Mouse (Mus musculus): ENCODE measurements at regions not wholly inside any gene's neighbourhood (a gene's known extent, or its start where the extent isn't known, plus 50 kb on each side); places are given as distances from the start of the nearest gene placed in this dataset.
A peak's percentile ranks its signal among the peaks of the same experiment; 100 is the strongest.

DNA sequence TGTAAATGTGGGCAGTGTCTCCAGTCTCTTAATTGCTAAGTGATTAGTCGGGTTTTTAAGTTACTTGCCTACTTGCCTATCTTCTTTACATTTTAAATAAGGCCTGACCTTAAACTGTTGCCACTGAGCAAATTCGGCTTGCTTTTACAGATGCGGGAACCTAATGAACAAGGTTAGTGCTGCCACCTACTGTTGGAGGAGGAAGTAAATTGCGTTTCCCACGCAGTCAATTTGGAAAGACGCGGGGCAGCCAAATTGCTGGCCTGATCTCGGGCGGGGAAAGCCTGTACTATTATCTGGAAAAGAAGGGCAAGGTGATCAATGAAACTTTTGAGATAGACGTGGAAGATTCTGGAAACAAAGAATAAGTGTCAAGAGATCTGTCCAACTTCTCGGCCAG lies 79.5 kb upstream of the Slc38a4 start:
- DNase-seq (ENCODE audit: extremely low spot score in 1 of 2, low spot score in 1 of 2), result peak in 1 of 2 experiments; percentile 48

- no peak for DNase-seq (ENCODE audit: extremely low spot score in 1 of 2, low spot score in 1 of 2)
These were observed 72.0 kb upstream of the Slc38a4 start for GRCm38 (mm10) chr15:97127771-97128170.

- DNase-seq (ENCODE audit: extremely low spot score in 1 of 2, low spot score in 1 of 2), result no peak
These were observed 70.4 kb upstream of the Slc38a4 start for GRCm38 (mm10) chr15:97125836-97126822.

DNA sequence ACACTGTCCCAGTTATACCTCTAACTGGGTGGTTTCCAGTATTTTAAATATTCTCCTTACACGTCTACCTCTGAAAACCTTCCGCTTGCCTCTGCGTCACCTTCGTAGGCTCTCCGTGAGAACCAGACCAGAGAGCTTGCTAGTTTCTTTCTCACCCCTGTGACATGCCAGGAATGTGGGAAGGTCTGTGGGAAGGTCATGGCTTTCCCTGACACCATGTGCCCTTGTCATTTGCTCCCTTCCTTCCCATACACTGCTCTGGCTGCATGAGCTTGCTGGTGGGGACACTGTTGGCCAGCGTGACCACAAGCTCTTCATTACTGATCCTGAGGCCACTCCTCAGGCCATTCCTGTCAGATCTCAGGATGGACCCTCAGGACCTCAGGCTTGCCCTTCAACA lies 66.5 kb upstream of the Slc38a4 start:
- no peak for DNase-seq (ENCODE audit: extremely low spot score in 1 of 2, low spot score in 1 of 2)

GRCm38 (mm10) chr15:97112452-97113200 lies 56.9 kb upstream of the Slc38a4 start:
- no peak for DNase-seq (ENCODE audit: extremely low spot score in 1 of 2, low spot score in 1 of 2)

DNA sequence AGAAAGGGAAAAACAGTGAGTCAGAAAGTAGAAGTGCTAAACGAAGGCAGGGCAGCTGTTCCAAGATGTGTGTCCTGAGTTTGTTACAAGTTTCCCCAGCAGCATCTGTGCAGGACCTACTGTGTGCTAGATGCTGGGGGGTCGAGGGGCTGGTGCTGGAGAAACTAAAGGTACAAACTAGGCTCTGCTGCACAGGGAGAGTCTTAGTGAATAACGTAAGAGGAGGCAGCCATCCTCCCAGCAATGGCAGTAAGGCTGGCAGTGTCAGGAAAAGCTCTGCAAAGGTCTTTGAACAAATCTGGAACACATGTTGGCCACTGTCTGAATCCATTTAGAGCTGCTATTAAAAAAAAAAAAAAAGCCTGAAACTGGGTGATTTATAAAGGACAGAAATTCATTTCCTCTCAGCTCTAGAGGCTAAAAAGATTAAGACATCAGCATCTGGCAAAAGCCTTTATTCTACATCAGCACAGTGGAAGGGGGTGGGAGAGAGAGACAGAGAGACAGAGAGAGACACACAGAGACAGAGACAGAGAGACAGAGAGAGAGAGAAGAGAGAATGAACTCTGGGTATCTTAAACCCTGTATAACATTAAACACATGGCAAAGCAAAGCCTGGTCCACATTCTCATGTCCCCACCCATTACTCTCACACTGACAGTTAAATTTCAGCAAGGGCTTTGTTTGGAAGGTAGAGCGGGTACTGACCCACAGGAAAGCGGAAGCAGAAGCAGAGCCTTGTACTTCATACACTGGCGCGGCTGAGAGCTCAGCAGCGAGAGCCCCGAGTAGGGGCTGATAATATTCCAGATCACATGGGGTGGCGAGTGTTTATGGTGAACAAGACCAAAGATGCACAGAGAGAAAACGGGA lies 55.8 kb upstream of the Slc38a4 start:
- no peak for DNase-seq (ENCODE audit: extremely low spot score in 1 of 2, low spot score in 1 of 2)

DNA sequence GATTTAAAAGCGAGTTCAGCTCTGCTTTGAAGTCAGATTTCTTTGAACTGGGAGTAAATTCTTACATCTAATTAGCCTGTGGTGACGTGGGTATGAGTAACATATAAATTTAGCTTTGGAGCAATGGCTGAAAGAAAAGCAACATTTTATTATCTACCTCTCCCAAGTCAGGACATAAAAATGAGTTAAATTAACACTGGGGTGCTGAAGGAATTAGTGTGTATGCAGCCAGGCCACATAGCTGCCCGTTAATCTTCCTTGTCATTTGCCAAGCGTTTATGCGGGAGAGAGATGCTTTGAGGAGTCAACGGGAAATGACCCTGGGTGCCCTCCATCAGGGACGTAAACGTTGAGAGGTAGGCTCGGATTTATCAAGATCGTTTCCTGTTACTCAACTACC lies 52.0 kb upstream of the Slc38a4 start:
- DNase-seq (ENCODE audit: extremely low spot score in 1 of 2, low spot score in 1 of 2), result no peak

DNA sequence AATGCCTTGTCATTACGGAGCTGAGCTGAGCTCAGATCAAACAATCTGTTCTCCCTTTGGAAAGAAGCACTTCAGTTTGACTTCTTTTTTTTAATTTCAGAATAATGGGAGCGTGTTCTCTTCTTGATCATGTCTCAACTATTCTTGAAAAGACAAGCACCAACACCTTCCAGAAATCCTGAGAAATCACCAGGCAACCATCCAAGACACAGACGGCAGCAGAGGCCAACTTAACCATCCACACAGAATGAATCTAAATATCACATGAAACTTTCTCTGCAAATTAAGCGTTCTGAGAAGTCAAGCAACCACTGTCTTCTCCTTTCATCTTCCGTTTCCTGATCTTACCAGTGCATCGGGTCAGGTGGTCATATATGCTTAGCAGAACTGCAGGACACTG lies 50.8 kb upstream of the Slc38a4 start:
- no peak for DNase-seq (ENCODE audit: extremely low spot score in 1 of 2, low spot score in 1 of 2)

Measured in layer of hippocampus, postnatal 25 days (tissue).